Mouse (Mus musculus) liver, embryonic 15.5 days (tissue): ENCODE data around the gene Setd6. TPM values are rescaled to one million over a fixed set of nuclear protein-coding genes. Genes with fewer than 3 reads are reported as not detected.

Experiments used
- ATAC-seq: fragments of 200-750 bp; cut with Nextera tagmentation; 2 replicates; pipeline ENCODE4 v1.8.0; 2017; ENCODE audit warnings: moderate number of reproducible peaks, mild to moderate bottlenecking, moderate library complexity; ENCODE audit not compliant: insufficient read depth
- H3K27ac ChIP-seq: fragments of 300-500 bp; sonication (generic); replicated peaks from 2 replicates; pipeline ENCODE4 v1.5.1; 2015; ENCODE audit warnings: mild to moderate bottlenecking, inconsistent platforms
- H3K27me3 ChIP-seq: fragments of 300-500 bp; sonication (generic); 2 replicates; pipeline ENCODE4 v1.6.1; 2015; ENCODE audit warnings: mild to moderate bottlenecking, inconsistent platforms
- H3K36me3 ChIP-seq: fragments of 300-500 bp; sonication (generic); replicated peaks from 2 replicates; pipeline ENCODE4 v1.6.1; 2015; ENCODE audit warnings: moderate library complexity, mild to moderate bottlenecking, inconsistent platforms
- H3K4me1 ChIP-seq: fragments of 300-500 bp; sonication (generic); replicated peaks from 2 replicates; pipeline ENCODE4 v1.6.1; 2015; ENCODE audit warnings: inconsistent platforms
- H3K4me2 ChIP-seq: fragments of 300-500 bp; sonication (generic); 2 replicates; pipeline ENCODE4 v1.6.1; 2015; ENCODE audit warnings: moderate library complexity, mild to moderate bottlenecking, inconsistent platforms
- H3K4me3 ChIP-seq: fragments of 300-500 bp; sonication (generic); replicated peaks from 2 replicates; pipeline ENCODE4 v1.5.1; 2015; ENCODE audit warnings: mild to moderate bottlenecking, inconsistent platforms
- H3K9ac ChIP-seq: fragments of 300-500 bp; sonication (generic); 2 replicates; pipeline ENCODE4 v1.6.1; 2015; ENCODE audit warnings: moderate library complexity, mild to moderate bottlenecking, inconsistent platforms
- H3K9me3 ChIP-seq: fragments of 300-500 bp; sonication (generic); replicated peaks from 2 replicates; pipeline ENCODE4 v1.6.1; 2016; ENCODE audit warnings: inconsistent platforms
- WGBS: fragments of 180-500 bp; shearing (Covaris S2); methylation state at CpG from one replicate; pipeline ENCODE4 v1.1.7; 2015; ENCODE audit warnings: mixed read lengths; ENCODE audit not compliant: insufficient replicate concordance; 5-methylcytosine and 5-hydroxymethylcytosine counted together
- polyA plus RNA-seq: library from polyadenylated mRNA; unstranded; fragments of >200 nt; fragmentation: Nextera tagmentation; extraction: Ambion mirVana; gene quantifications from 2 replicates; pipeline ENCODE4 v1.2.1, GENCODE M21; 2015

The Setd6 gene
- polyA plus RNA-seq, 1 experiment from 2014 or later: 16.5 TPM

DNA sequence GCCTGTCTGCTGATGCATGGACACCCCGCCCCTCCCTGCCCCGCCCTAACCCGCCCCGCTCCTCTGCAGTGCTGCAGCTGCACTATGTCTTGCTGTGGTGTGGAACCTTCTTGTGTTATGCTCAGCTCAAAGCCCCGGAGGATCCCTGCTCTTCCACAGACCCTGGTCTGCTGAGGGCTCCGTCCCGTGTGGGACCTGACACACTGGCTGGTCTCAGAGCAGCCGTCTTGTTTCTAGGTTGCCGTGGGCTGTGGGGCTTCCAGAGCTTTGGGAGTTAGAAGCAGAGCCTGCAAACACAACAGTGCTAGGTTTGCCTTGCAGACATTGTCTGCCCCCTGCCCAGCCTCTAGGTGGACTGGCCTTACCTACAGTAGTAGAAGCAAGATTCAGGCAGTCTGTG lies 3.3 kb upstream of the Setd6 start:
- H3K4me3 ChIP-seq: no peak overlapping the region
- no peak for ATAC-seq
- H3K4me1 ChIP-seq: peaks cover 50% of the 10 kb centered on the region
- H3K27me3 ChIP-seq: peaks cover 9% of the 10 kb centered on the region; the same call in 1 of the 2 replicates
- no peaks in the 10 kb centered on the region for H3K9me3 ChIP-seq
- H3K36me3 ChIP-seq: no peaks in the 10 kb centered on the region
- 55% methylated on average over 9 of the region's 9 CpGs for WGBS
- H3K9ac ChIP-seq: no peak overlapping the region
- no peak overlapping the region for H3K27ac ChIP-seq
- no peak overlapping the region for H3K4me2 ChIP-seq

GRCm38 (mm10) chr8:95713100-95714010 lies 2.3 kb upstream of the Setd6 start:
- Histone ChIP-seq H3K27me3 (peaks cover 6% of the 10 kb centered on the region; the same call in 1 of the 2 replicates), H3K27ac (no peak overlapping the region), H3K9me3 (no peaks in the 10 kb centered on the region), H3K4me3 (no peak overlapping the region), H3K4me1 (peaks cover 57% of the 10 kb centered on the region), H3K36me3 (peaks cover 9% of the 10 kb centered on the region), H3K4me2 (no peak overlapping the region), H3K9ac (no peak overlapping the region)
- no peak for ATAC-seq
- 69% methylated on average over 19 of the region's 19 CpGs for WGBS

- no peak overlapping the region for H3K9ac ChIP-seq
- ATAC-seq: no peak
- H3K4me2 ChIP-seq: no peak overlapping the region
- H3K9me3 ChIP-seq: no peaks in the 10 kb centered on the region
- WGBS: 69% methylated on average over 4 of the region's 4 CpGs
- H3K36me3 ChIP-seq: peaks cover 19% of the 10 kb centered on the region
- no peak overlapping the region for H3K27ac ChIP-seq
- no peaks in the 10 kb centered on the region for H3K27me3 ChIP-seq
- H3K4me3 ChIP-seq: no peak overlapping the region
- peaks cover 57% of the 10 kb centered on the region for H3K4me1 ChIP-seq
These were observed 1.3 kb upstream of the Setd6 start for GRCm38 (mm10) chr8:95714367-95714766.

- WGBS: 29% methylated on average over 6 of the region's 6 CpGs
- peak overlapping the region; percentile 91 for H3K4me3 ChIP-seq
- H3K27me3 ChIP-seq: no peaks in the 10 kb centered on the region
- peaks cover 57% of the 10 kb centered on the region for H3K4me1 ChIP-seq
- ATAC-seq: no peak
- peaks cover 24% of the 10 kb centered on the region for H3K36me3 ChIP-seq
- peak overlapping the region; percentile 95 for H3K4me2 ChIP-seq
- H3K9ac ChIP-seq: peak overlapping the region; percentile 82
- no peaks in the 10 kb centered on the region for H3K9me3 ChIP-seq
- peak overlapping the region; percentile 78 for H3K27ac ChIP-seq
These were observed 756 bp upstream of the Setd6 start for GRCm38 (mm10) chr8:95714837-95715413.

DNA sequence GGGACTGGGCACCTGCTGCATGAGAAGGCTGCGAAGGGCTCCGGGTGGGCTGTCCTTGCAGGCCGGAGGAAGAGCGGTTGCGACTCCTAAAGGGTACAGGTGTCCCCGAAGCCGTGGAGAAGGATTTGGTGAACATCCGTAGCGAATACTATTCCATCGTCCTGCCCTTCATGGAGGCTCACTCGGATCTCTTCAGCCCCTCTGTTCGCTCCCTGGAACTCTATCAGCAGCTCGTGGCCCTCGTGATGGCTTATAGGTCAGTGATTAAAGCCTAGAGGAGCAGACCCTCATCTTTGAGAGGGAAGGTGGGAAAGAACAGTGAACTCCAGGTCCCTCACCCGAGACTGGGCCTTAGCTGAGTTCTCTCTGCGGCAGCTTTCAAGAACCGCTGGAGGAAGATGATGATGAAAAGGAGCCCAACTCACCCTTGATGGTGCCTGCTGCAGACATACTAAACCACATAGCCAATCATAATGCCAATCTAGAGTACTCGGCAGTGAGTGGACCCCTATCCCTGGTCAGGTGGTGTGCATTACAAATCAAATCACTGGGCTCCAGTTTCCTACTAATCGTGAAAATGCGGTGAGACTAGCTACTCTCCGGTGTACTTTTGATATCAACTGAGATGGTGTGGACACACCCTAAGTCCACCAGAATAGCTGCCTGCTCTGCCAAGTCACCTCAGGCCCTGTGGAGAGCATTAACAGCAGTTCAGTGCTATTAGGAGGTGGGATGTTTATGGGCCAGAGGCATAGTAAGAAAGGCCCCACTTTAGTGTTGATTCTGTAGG lies 1.1 kb downstream of the Setd6 start:
- peaks cover 57% of the 10 kb centered on the region for H3K4me1 ChIP-seq
- H3K27me3 ChIP-seq: no peaks in the 10 kb centered on the region
- ATAC-seq: no peak
- H3K27ac ChIP-seq: peak overlapping the region; percentile 78
- H3K4me2 ChIP-seq: peak overlapping the region; percentile 95
- H3K4me3 ChIP-seq: peak overlapping the region; percentile 91
- H3K9me3 ChIP-seq: no peaks in the 10 kb centered on the region
- peaks cover 42% of the 10 kb centered on the region for H3K36me3 ChIP-seq
- 12% methylated on average over 21 of the region's 21 CpGs for WGBS
- H3K9ac ChIP-seq: peak overlapping the region; percentile 82

- ATAC-seq: no peak
- no peak overlapping the region for H3K4me3 ChIP-seq
- H3K36me3 ChIP-seq: peaks cover 91% of the 10 kb centered on the region
- peaks cover 6% of the 10 kb centered on the region; the same call in 1 of the 2 replicates for H3K4me1 ChIP-seq
- H3K9me3 ChIP-seq: no peaks in the 10 kb centered on the region
- no peaks in the 10 kb centered on the region for H3K27me3 ChIP-seq
- 42% methylated on average over 4 of the region's 4 CpGs for WGBS
- no peak overlapping the region for H3K9ac ChIP-seq
- no peak overlapping the region for H3K27ac ChIP-seq
- H3K4me2 ChIP-seq: no peak overlapping the region
These were observed 11.9 kb downstream of the Setd6 start for GRCm38 (mm10) chr8:95727625-95728024.

GRCm38 (mm10) chr8:95738596-95738995 lies 22.9 kb downstream of the Setd6 start:
- Histone ChIP-seq H3K9me3 (no peaks in the 10 kb centered on the region), H3K36me3 (peaks cover 91% of the 10 kb centered on the region), H3K9ac (no peak overlapping the region), H3K27ac (no peak overlapping the region), H3K4me3 (no peak overlapping the region), H3K27me3 (no peaks in the 10 kb centered on the region), H3K4me1 (no peaks in the 10 kb centered on the region), H3K4me2 (no peak overlapping the region)
- WGBS: 81% methylated on average over 7 of the region's 7 CpGs
- no peak for ATAC-seq

- no peak overlapping the region for H3K4me3 ChIP-seq
- no peak overlapping the region for H3K9ac ChIP-seq
- no peaks in the 10 kb centered on the region for H3K9me3 ChIP-seq
- H3K27ac ChIP-seq: no peak overlapping the region
- H3K4me2 ChIP-seq: no peak overlapping the region
- no peak for ATAC-seq
- no peaks in the 10 kb centered on the region for H3K4me1 ChIP-seq
- 90% methylated on average over 7 of the region's 7 CpGs for WGBS
- peaks cover 94% of the 10 kb centered on the region for H3K36me3 ChIP-seq
- H3K27me3 ChIP-seq: no peaks in the 10 kb centered on the region
These were observed 26.1 kb downstream of the Setd6 start for GRCm38 (mm10) chr8:95741732-95742131.

- no peak overlapping the region for H3K27ac ChIP-seq
- no peak overlapping the region for H3K4me3 ChIP-seq
- no peaks in the 10 kb centered on the region for H3K4me1 ChIP-seq
- no peaks in the 10 kb centered on the region for H3K27me3 ChIP-seq
- no peaks in the 10 kb centered on the region for H3K9me3 ChIP-seq
- no peak for ATAC-seq
- H3K4me2 ChIP-seq: no peak overlapping the region
- no peak overlapping the region for H3K9ac ChIP-seq
- H3K36me3 ChIP-seq: peaks cover 95% of the 10 kb centered on the region
- WGBS: 88% methylated on average over 4 of the region's 4 CpGs
These were observed 32.3 kb downstream of the Setd6 start for GRCm38 (mm10) chr8:95748028-95748427.

DNA sequence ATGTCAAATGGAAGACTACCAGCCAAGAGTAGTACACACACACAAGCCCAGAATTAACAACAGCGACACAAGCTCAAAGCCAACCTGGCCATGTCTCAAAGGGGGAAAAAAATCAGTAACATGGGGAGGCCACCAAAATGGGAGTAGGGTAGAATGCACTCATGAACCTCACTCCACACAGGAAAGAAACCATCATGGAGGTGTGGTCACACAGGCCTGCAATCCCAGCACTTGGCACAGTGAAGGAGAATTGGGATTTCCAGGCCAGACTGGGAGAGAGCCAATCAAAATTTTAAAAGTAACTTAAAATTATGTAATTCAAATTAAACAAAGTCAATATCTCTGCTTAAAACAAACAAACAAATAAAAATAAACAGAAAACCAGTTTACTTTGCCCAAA lies 36.2 kb downstream of the Setd6 start:
- 93% methylated on average over 1 of the region's 1 CpGs for WGBS
- H3K36me3 ChIP-seq: peaks cover 92% of the 10 kb centered on the region
- no peak overlapping the region for H3K4me2 ChIP-seq

DNA sequence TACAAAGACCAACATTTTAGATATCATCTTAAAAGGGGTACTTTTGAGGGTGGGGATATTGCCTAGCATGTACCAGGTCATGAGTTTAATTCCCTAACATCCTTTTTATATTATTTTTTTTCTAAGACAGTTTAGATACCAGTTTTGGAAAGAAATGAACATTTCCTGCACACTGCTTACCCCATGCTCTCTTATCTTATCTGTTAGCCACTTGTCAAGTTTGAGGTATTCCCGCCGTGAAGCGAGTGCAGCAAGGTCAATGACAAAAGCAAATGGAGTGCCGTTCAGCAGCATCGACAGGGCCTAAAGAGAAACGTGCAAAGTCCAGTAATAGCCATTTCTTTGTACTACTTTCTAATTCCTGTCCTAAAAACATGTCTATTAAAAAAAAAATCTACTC lies 44.6 kb downstream of the Setd6 start:
- Histone ChIP-seq H3K27ac (no peak overlapping the region), H3K36me3 (peaks cover 87% of the 10 kb centered on the region), H3K27me3 (no peaks in the 10 kb centered on the region), H3K9ac (no peak overlapping the region), H3K4me2 (no peak overlapping the region), H3K4me3 (no peak overlapping the region), H3K9me3 (no peaks in the 10 kb centered on the region), H3K4me1 (no peaks in the 10 kb centered on the region; the same call in 1 of the 2 replicates)
- WGBS: 32% methylated on average over 6 of the region's 6 CpGs
- no peak for ATAC-seq

More for the DNA sequence above, 36.2 kb downstream of the Setd6 start:
- Histone ChIP-seq H3K27me3 (no peaks in the 10 kb centered on the region), H3K27ac (no peak overlapping the region), H3K9ac (no peak overlapping the region), H3K4me3 (no peak overlapping the region), H3K4me1 (no peaks in the 10 kb centered on the region), H3K9me3 (no peaks in the 10 kb centered on the region)
- no peak for ATAC-seq
